Mouse (Mus musculus) cerebellum, adult 2 months (tissue): Measurements from ENCODE around the gene Klhdc3.

Source experiments
- CTCF ChIP-seq: fragments of 200-500 bp; IDR thresholded peaks from 2 replicates; pipeline ENCODE4 v1.5.1; 2011; ENCODE audit warnings: low read depth, mild to moderate bottlenecking, control low read depth, low read length, moderate library complexity, borderline replicate concordance; ENCODE audit not compliant: insufficient read depth
- POLR2A ChIP-seq: fragments of 200-500 bp; IDR thresholded peaks from 2 replicates; pipeline ENCODE4 v1.6.1; 2011; ENCODE audit warnings: low read length, control low read depth, borderline replicate concordance; ENCODE audit not compliant: insufficient read depth

GRCm38 (mm10) chr17:46725273-46725672 is 44.6 kb upstream of the Klhdc3 start:
- TF ChIP-seq CTCF: peak; percentile 43; the same call in 1 of the 2 replicates
- TF ChIP-seq POLR2A: no peak
